Mouse (Mus musculus): ENCODE measurements around the gene Sox3.

The Sox3 gene

GRCm38 (mm10) chrX:60892801-60893681, at the start of gene Sox3:
TSS of gene Sox3 (minus strand) at chrX:60893430.
- DNase-seq (ENCODE audit: low spot score in 2 of 2) = peak; percentile 39 to 61

GRCm38 (mm10) chrX:60940225-60940624, 47.0 kb upstream of the Sox3 start:
- no peak for DNase-seq (ENCODE audit: low spot score in 2 of 2)

- no peak for DNase-seq (ENCODE audit: low spot score in 2 of 2)
These were observed 6.3 kb upstream of the Sox3 start for GRCm38 (mm10) chrX:60899546-60899945.

GRCm38 (mm10) chrX:60898641-60899040, 5.4 kb upstream of the Sox3 start:
- no peak for DNase-seq (ENCODE audit: low spot score in 2 of 2)

- DNase-seq (ENCODE audit: low spot score in 2 of 2) = no peak
These were observed 3.1 kb upstream of the Sox3 start for GRCm38 (mm10) chrX:60896296-60896695.

GRCm38 (mm10) chrX:60895416-60895815, 2.2 kb upstream of the Sox3 start:
- no peak for DNase-seq (ENCODE audit: low spot score in 2 of 2)

GRCm38 (mm10) chrX:60893720-60894543, 702 bp upstream of the Sox3 start:
- DNase-seq (ENCODE audit: low spot score in 2 of 2) = no peak

- DNase-seq (ENCODE audit: low spot score in 2 of 2) = peak; percentile 46 to 47
These were observed 981 bp downstream of the Sox3 start for GRCm38 (mm10) chrX:60892098-60892800.

- DNase-seq (ENCODE audit: low spot score in 2 of 2) = no peak
These were observed 1.7 kb downstream of the Sox3 start for GRCm38 (mm10) chrX:60891329-60892095.

GRCm38 (mm10) chrX:60890651-60891050, 2.6 kb downstream of the Sox3 start:
- no peak for DNase-seq (ENCODE audit: low spot score in 2 of 2)

GRCm38 (mm10) chrX:60889956-60890485, 3.2 kb downstream of the Sox3 start:
- DNase-seq (ENCODE audit: low spot score in 2 of 2) = no peak
